Mouse (Mus musculus): Measurements from ENCODE around the gene Pnn. TPM values are rescaled to one million over a fixed set of nuclear protein-coding genes. Genes with fewer than 3 reads are reported as not detected.
"Not testable (repeated sequence)": the region's sequence is repeated elsewhere in the genome, so short reads cannot be mapped to it uniquely, and the experiment has no call there.

Pnn gene
- 10 to 100 TPM; 15.0 to 15.8 TPM for total RNA-seq (2021)
- long read RNA-seq, experiment 1, transcript Pnn-201 (9 exons, 3,485 nt), result major isoform, 14 of 20 reads
- long read RNA-seq, experiment 1, partial matches to known transcripts, result 0 of 20 reads
- long read RNA-seq, experiment 1, other reads (novel, unspliced or antisense), result 6 of 20 reads
- long read RNA-seq, experiment 2, transcript Pnn-201 (9 exons, 3,485 nt), result major isoform, 25 of 31 reads
- long read RNA-seq, experiment 2, partial matches to known transcripts, result 0 of 31 reads
- long read RNA-seq, experiment 2, other reads (novel, unspliced or antisense), result 6 of 31 reads

DNA sequence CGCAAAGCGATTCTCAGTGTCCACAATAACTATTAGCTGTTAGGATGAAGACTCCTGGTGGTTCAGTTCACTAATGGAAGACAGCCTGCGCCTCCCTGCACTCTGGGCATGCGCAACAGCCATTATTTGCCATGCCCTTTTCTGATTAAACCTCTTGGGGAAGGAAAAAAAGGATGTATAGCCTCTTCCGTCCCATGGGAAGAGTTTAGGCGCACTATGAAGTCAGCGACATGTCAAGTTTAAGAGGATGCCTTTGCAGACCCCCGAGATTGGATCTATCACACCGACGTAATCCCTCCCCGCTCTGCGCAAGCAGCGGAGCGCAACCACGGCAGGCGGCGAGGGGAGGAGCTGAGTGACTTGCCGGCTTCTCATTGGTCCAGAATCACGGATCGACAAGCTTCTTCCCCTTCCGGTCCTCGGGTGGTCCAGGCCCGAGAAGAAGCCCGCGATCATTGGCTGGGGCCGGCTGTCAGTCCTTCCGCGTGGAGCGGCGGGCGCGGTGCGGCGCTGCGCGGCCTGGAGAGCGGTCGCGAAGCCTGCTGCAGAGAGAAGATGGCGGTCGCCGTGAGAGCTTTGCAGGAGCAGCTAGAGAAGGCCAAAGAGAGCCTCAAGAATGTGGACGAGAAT lies at the start of gene Pnn:
Gene Pnn, plus strand, starts transcription at position 437 of the 630 bp plus-strand sequence.
- DNase-seq, result peak; percentile 98

DNA sequence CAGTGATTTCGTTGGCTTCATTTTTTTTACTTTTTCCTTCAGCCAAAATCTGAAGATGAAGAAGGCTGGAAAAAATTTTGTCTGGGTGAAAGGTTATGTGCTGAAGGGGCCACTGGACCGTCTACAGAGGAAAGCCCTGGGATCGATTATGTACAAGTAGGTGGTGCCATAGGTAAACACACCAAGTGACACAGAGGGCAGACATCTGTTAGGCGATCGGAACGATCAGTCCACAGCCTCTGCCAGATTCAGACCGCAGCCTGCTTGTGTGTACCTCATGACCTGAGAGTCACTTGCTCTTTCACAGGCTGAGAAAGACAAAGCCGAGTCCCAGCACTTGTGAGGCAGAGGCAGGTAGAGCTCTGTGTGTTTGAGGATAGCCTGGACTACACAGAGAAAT lies 48.7 kb upstream of the Pnn start:
- DNase-seq, result no peak

DNA sequence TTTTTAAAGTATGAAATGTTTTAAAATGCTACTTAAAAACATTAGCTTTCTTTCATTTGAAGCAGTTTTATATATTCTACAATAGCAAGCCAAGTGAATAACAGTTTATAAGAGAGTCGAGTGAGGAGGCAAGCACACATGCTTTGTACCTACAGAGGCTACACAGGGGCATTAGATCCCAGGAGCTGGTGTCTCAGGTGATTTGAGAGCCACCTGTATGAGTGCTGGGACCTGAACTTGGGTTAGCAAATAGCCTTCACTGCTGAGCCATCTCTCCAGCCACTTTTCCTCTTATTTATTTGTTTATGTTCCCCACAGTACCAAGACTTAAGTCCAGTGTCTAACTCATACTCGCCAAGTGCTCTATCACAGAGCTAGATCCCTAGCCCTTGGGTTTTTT lies 46.8 kb upstream of the Pnn start:
- DNase-seq, result no peak

DNA sequence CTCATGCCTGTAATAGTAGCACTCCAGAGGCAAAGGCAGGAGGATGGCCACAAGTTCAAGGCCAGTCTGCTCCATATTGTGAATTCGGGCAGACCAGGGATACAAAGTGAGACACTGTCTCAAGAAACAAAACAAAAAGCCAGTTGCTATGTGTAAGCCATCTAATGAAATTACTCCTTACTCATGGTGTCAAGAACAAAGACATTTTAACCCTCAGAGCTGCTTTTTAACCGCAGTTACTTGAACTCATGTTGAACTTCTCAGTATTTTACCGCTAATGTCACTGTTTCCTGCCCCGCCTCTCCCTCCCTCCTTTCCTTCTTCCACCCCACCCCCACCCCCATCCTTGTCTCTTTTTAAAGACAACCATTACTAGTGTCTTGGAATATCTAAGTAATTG lies 45.4 kb upstream of the Pnn start:
- no peak for DNase-seq

DNA sequence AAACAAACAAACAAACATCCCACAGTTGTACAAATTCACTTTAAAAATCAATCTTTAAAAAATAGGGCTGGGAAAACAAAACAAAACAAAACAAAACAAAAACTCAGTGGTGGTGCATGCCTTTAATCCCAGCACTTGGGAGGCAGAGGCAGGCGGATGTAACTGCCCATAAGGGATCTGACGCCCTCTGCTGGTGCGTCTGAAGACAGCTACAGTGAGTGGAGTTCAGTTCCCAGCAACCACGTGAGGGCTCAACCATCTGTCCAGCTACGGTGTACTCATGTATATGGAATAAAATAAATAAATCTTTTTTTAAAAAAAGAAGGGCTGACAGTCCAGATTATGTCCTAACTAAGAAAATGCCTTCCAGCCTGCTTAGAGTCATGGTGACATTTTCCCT lies 34.6 kb upstream of the Pnn start:
- DNase-seq, result no peak

DNA sequence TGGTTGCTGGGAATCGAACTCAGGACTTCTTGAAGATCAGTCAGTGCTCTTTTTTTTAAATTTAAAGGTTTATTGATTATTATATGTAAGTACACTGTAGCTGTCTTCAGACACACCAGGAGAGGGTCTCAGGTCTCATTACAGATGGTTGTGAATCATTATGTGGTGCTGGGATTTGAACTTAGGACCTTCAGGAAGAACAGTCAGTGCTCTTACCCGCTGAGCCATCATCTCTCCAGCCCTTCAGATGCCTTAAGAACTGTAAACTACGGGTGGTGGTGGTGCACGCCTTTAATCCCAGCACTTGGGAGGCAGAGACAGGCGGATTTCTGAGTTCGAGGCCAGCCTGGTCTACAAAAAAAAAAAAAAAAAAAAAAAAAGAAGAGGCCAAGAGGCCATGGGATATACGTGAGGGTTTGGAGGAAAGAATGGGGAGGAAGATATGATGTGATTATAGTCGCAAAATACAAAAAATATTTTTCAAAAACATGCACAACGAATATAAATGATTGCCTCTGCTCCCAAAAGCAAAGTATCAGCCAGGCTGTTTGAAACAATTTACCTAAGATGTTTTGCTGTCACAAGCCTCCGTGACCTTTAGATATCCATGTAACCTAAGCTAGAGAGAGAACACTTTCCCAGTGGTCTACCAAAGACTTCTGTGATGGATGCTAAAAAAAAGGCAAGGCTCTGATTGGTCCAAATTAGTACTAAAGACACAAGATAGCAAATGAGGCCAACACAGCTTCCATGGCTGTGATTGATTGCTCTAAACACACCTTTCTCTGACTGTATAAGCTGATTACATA lies 27.3 kb upstream of the Pnn start:
- no peak for DNase-seq

DNA sequence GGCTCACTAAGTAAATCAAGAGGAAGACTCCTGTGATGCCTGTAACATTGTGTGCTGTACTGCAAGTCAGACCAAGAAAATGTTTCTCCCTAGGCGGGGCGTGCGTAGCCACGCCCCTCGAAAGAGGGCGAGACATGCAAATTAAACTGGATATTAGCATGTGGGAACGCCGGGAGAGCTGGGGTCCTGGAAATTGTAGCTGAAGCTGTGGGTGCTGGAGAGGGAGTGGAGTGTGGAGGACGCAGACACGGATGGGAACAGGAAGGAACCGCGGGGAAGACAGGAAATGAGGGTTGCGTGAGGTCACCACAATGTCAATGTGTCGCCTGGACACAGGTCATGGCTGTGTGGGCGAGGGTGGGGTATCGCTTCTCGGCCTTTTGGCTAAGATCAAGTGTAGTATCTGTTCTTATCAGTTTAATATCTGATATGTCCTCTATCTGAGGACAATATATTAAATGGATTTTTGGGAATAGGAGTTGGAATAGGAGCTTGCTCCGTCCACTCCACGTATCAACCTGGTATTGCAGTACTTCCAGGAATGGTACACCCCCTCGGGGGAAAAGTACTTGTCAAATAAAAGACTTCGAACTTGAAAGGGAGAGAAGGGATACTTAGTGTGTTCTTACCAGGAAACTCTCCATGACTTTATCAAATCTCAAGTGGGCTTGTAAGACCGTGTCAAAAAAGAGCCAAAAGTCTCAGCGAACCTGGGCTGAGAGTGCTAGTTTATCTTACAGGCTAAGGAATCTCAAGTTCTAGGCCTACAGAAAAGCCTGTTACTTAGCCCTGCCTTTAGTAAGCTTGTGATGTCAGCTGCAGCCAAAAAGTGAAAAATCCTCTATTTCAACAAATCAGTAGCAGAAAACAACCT lies 26.5 kb upstream of the Pnn start:
- no peak for DNase-seq

DNA sequence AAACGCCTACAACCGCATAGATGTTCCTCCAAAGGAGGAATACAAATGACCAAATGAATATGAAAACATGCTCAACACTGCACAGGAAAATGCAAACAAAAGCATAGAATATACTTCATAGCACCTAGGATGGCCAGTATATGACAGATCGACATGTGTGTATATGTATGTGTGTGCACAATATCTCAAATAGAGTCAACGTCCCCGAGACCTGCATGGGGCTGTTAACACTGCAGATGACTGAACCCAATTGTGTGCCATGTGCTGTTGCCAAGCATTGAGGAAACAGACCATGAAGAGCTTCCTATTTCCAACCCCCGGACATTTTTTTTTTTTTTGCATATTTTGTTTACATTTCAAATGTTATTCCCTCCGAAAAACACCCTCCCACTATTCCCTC lies 25.8 kb upstream of the Pnn start:
- no peak for DNase-seq

DNA sequence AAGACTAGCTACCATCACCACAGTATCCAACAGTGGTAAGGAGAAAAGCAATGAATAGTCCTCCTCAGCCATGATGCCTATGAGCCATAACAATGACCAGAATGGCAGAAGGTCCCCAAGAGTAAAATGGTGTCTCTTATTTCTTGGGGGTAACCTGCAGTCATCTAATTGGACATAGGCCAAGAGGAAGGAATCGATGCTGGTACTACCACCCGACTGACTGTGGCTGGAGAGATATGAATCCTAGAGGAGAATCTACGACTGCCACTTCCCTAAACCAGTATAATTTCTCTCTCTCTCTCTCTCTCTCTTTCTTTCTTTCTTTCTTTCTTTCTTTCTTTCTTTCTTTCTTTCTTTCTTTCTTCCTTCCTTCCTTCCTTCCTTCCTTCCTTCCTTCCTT lies 14.2 kb upstream of the Pnn start:
- no peak for DNase-seq

DNA sequence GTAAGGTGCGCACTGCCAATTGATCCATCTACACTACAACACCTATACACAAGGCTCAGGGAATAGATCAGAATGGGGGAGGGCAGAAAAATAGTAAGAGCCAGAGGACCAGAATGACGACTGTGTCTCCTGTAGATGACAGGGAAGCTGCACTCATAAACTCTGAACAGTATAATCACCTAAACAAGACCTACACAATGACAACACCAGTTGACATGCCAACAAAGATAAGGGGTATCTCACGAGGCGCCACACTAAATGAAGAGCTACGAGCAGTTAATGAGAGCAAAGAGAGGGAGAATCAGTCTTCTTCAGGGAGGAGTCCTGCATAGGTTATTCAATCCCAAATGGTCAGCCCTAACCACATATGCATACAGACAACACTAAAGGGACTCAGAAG lies 13.5 kb upstream of the Pnn start:
- DNase-seq, result no peak

DNA sequence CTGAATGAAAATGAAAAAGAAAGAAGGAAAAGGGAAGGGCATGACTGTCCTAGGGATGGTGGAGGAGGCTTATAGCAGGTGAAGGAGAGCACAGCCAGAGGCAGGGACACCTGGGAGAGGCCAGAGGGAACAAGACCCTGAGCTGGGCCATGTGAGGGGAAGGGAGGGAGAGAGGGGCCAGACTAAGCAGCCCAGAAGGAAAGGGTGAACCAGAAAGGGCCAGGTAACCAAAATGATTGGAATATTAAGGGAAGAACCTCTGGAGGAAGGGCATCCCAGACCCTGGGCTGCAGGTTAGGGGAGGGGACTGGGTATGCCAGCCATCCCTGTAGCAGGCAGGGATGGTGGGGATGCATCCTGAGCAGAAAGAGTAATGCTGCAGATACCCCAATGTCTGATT lies 12.7 kb upstream of the Pnn start:
- no peak for DNase-seq

DNA sequence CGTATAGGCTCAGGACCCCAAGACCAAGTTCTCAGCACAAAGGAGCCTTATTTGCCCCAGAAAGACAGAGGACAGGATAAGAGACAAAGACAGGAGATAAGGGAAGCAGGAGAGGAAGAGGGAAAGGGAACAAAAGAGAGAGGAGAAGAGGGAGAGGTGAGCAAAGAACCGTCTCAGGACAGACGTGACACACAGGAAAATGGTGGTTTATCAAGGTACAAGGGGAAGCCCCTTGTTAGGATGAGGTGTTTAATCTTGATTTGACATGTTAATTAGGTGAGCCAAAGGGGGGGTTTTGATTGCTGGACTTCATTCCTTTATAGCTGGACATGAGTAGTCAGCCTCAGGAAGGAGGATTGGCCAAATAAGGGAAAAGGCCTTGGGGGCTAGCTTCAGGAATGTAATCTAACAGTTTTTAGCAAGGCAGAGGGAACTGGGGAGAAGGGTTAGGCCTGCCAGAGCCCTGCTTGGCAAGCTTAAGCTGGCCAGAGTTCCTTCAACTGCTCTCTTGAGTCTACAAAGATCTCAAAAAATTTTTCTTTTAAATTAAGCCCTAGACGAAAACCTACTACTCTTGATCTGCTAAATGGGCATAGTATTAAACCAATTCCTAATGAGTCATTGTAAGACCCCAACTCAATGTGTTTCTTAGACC lies 11.4 kb upstream of the Pnn start:
- no peak for DNase-seq

DNA sequence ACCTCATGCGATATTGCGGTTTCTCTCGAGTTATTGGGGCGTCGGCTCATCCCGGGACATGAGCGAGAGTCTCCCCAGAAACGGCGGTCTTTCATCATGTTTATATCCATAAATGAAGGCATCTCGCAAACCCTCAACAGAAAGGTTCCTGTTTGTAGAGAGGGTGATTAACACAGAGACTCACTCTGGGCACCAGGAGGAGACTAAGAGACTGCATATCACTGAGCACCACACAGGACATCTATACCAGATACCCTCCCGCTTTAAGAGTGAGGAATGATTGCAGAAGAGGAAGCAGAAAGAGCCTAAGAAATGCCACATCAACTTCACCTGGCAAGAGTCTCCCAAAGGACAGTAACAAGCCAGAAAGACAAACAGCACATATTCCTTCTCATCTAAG lies 10.5 kb upstream of the Pnn start:
- DNase-seq, result no peak

DNA sequence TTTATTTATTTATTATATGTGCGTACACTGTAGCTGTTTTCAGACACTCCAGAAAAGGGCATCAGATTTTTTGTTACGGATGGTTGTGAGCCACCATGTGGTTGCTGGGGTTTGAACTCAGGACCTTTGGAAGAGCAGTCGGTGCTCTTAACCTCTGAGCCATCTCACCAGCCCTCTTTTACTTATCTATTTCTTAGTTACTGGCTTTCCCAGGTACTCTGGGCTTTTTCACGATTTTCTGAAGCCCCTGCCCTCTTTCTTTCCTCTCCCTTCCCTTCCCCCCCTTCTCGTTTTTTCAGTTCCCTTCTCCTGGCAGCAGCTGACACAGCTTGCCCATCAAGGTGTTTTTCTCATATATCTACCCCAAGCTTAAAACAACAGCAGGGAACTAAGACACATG lies 8.4 kb upstream of the Pnn start:
- DNase-seq, result not testable (repeated sequence)

DNA sequence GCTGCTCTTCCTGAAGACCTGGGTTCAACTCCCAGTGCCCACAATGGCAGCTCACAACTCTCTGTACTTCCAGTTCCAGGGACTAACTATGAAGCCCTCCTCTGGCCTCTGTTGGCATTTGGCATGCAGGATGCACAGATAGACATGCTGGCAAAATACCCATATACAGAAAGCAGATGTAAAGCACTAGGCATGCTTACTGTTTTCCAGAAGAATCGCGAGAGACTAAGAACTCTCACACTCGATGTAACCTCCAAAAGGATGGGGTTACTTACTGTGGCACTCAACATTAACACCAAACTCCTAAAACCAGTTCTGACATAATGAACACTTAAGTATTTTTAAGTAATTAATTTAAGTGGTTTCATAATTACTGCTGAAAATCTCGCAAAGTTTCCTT lies 6.4 kb upstream of the Pnn start:
- no peak for DNase-seq

DNA sequence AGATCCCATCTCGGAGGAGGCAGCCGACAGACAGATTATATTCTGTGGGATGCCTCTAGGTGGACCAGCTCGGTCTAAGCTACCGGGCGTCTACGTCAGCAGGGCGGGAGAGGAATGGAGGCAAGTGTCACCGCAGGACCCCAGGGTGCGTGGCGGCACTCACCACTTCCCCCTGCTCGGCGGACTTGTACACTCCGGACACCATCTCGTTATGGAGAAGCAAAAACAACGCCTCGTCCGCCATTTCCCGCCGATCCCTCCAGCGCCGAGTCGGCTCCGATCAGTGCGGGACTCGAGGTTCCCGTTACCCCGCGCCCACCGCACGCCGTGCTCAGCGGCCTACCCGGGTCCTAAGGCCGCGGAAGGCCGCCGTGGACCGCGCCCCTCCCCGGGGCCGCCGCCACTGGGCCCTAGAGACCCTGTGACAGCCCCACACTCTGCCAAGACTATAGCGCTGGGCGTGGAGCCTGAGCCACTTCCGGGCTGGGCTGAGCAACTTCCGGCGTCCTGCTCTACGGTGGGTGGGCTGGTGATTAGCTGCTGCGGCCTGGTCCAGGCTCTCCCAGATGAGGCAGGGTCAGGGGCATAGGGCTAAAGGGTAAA lies 5.6 kb upstream of the Pnn start, which contains the start of gene Trappc6b:
Gene Trappc6b, minus strand, starts transcription at position 480 of the 603 bp plus-strand sequence.
- DNase-seq, result peak; percentile 79

DNA sequence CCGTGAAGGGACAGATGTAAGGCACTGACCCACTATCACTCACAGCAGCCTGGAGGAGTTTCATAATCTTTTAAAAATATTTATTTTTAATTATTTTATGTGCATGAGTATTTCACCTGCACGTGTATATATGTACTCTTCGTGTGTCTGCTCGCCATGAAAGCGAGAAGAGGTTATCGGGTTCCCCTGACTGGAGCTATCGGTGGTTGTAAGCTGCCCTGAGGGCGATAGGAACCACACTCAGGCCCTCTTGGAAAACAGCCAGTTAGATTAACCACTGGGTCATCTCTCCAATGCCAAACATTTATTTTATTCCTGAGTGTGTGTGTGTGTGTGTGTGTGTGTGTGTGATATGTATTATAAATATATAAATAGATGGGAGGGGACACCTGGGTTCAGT lies 1.8 kb upstream of the Pnn start:
- no peak for DNase-seq

DNA sequence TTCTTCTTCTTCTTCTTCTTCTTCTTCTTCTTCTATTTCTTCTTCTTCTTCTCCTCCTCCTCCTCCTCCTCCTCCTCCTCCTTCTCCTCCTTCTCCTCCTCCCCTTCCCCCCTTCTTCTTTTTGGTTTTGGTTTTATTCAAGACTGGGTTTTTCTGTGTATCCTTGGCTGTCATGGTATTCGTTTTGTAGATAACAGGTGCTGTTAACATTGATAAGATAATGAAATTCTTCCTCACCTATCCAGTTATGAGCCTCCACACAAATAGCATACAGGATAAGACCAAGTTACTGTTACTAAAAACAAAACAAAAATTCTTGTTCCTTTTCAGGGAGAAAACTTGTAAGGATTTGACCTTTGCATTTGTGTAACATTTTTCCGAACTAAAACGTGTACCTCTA lies 908 bp upstream of the Pnn start:
- DNase-seq, result no peak

DNA sequence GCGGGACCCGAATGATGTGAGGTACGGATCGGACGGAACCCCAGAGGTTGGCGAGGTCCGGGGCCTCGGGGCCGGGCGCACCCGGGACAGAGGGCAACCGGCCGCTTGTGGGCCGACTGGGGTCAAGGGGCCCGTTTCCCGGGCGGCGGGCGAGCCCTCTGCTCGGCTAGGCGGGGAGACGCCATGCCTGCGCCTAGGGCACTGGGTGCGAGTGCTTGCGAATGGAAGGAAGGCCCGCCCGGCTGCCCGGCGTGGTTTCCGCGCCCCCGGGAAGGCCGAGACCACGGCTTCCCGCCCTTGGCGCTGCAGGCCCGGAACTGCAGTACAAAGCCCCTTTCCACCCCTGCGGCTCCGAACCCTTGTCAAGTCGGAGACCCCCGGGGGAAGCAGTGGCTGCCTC lies 411 bp downstream of the Pnn start:
- DNase-seq, result no peak

DNA sequence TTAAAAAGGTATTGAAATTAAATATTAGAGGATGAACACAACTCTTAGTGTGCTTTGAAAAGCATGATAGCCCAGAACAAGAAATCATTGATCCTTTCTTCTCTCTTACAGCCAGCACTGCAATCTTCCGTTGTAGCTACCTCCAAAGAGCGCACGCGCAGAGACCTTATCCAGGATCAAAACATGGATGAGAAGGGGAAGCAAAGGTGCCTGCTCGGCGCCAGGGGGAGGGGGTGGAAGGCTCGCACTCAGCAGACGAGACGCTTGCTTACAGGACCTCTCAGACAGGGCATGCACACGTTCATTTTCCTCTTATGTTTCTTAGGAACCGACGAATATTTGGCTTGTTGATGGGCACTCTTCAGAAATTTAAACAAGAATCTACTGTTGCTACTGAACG lies 2.1 kb downstream of the Pnn start:
- DNase-seq, result no peak

DNA sequence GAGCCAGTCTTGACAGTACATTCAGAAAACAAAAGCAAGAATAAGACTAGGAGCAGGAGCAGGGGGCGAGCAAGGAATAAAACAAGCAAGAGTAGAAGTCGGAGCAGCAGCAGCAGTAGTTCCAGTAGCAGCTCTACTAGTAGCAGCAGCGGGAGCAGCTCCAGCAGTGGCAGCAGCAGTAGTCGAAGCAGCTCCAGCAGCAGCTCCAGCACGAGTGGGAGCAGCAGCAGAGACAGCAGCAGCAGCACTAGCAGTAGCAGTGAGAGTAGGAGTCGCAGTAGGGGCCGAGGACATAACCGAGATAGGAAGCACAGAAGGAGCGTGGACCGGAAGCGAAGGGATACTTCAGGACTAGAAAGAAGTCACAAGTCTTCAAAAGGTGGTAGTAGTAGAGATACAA lies 5.6 kb downstream of the Pnn start:
- DNase-seq, result no peak

All from gastrocnemius, postnatal 25 days (tissue).